Mouse (Mus musculus): ENCODE results near the gene Yars.

DNA sequence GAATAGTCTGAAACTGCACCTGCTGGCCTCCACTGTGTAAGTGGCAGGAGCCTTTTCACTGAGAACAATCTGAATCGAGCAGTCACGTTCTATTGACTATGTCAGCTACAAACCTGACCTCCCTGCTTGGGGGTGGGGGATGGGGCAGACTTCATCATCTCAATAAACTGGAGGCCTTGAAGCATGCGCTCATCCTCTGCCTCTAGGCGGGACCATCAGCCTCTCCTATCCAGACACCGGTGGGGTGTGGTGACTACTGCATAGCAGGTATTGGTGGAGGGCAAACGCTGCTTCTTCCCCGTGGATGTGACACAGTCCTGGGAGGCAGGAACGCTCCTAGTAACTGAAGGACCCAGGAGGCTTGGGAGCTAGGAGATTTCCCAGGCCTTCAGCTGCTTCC, 41.4 kb downstream of the Yars start:
- TF ChIP-seq CTCF (IDR thresholded peaks at IDR 0.05; ENCODE audit: low read depth), result no peak
- no peak for TF ChIP-seq EP300 (IDR thresholded peaks at IDR 0.05; ENCODE audit: low read depth)

All from liver, embryonic 14.5 days (tissue).